Mouse (Mus musculus) lung, postnatal 0 days (tissue): ENCODE data around the gene 1500011B03Rik. TPM values are rescaled to one million over a fixed set of nuclear protein-coding genes. Genes with fewer than 3 reads are reported as not detected.
A peak's percentile ranks its signal among the peaks of the same experiment; 100 is the strongest.

Source experiments
- ATAC-seq: fragments of 200-750 bp; cut with Nextera tagmentation; 2 replicates; pipeline ENCODE4 v1.8.0; 2017; ENCODE audit warnings: moderate library complexity
- DNase-seq: peaks from one replicate; pipeline ENCODE4 v3.0.0-alpha.2; 2016; ENCODE audit warnings: low spot score
- H3K27ac ChIP-seq: fragments of 300-500 bp; sonication (generic); 2 replicates; pipeline ENCODE4 v1.5.1; 2014; ENCODE audit warnings: antibody characterized with exemption, mild to moderate bottlenecking, low read length, mixed read lengths
- H3K27me3 ChIP-seq: fragments of 300-500 bp; sonication (generic); replicated peaks from 2 replicates; pipeline ENCODE4 v1.6.1; 2014; ENCODE audit warnings: low read length, mixed read lengths; ENCODE audit not compliant: insufficient read depth
- H3K36me3 ChIP-seq: fragments of 300-500 bp; sonication (generic); 2 replicates; pipeline ENCODE4 v1.6.1; 2014; ENCODE audit warnings: low read length, mixed read lengths; ENCODE audit not compliant: insufficient read depth
- H3K4me1 ChIP-seq: fragments of 300-500 bp; sonication (generic); 2 replicates; pipeline ENCODE4 v1.6.1; 2014; ENCODE audit warnings: antibody characterized with exemption, low read depth, low read length, mixed read lengths; ENCODE audit not compliant: insufficient read depth
- H3K4me2 ChIP-seq: fragments of 300-500 bp; sonication (generic); replicated peaks from 2 replicates; pipeline ENCODE4 v1.6.1; 2014; ENCODE audit warnings: low read depth, mild to moderate bottlenecking, low read length, moderate library complexity, mixed read lengths
- H3K4me3 ChIP-seq: fragments of 300-500 bp; sonication (generic); 2 replicates; pipeline ENCODE4 v1.5.1; 2014; ENCODE audit warnings: low read depth, low read length
- H3K9ac ChIP-seq: fragments of 300-500 bp; sonication (generic); replicated peaks from 2 replicates; pipeline ENCODE4 v1.6.1; 2014; ENCODE audit warnings: low read depth, mild to moderate bottlenecking
- H3K9me3 ChIP-seq: fragments of 300-500 bp; sonication (generic); 2 replicates; pipeline ENCODE4 v1.6.1; 2016; ENCODE audit warnings: low read length, mixed read lengths
- CTCF ChIP-seq: IDR thresholded peaks from 2 replicates; pipeline ENCODE4 v1.5.1; 2016; ENCODE audit warnings: antibody characterized with exemption, mild to moderate bottlenecking
- EP300 ChIP-seq: IDR thresholded peaks from 2 replicates; pipeline ENCODE4 v1.6.1; 2016; ENCODE audit warnings: antibody characterized with exemption, mild to moderate bottlenecking, control low read depth
- WGBS: fragments of 180-500 bp; shearing (Covaris S2); extraction: QIAGEN DNeasy Blood & Tissue Kit; methylation state at CpG from one replicate; pipeline ENCODE4 v1.1.7; 2014; 5-methylcytosine and 5-hydroxymethylcytosine counted together
- polyA plus RNA-seq: library from polyadenylated mRNA; unstranded; fragments of >200 nt; fragmentation: Nextera tagmentation; extraction: Ambion mirVana; gene quantifications from 2 replicates; pipeline ENCODE4 v1.2.1, GENCODE M21; 2015

The 1500011B03Rik gene
- polyA plus RNA-seq, 1 experiment from 2014 or later: 97.5 TPM

DNA sequence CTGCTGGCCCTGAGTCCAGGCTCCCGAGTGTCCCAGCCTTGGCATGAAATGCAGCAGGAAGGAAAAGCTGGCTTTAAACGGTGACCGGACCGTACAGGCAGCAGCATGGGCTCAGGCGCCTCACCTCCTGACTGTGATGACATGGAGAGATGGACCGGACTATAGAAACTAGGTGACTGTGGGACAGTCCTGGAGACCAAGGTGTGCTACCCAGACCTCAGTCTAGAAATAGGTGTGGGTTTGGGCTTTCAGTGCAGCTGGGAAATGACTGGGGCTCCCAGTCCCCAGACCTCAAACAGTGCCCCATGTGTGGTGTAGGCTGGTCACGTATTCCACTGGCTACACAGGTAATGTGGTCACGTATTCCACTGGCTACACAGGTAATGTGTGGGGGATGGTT lies 16.6 kb downstream of the 1500011B03Rik start:
- ATAC-seq: 0 out of 2 replicates have a peak, but pooled peaks have one; percentile 28
- Histone ChIP-seq H3K4me2 (no peak overlapping the region; the same call in 1 of the 2 replicates), H3K4me3 (no peak overlapping the region)

DNA sequence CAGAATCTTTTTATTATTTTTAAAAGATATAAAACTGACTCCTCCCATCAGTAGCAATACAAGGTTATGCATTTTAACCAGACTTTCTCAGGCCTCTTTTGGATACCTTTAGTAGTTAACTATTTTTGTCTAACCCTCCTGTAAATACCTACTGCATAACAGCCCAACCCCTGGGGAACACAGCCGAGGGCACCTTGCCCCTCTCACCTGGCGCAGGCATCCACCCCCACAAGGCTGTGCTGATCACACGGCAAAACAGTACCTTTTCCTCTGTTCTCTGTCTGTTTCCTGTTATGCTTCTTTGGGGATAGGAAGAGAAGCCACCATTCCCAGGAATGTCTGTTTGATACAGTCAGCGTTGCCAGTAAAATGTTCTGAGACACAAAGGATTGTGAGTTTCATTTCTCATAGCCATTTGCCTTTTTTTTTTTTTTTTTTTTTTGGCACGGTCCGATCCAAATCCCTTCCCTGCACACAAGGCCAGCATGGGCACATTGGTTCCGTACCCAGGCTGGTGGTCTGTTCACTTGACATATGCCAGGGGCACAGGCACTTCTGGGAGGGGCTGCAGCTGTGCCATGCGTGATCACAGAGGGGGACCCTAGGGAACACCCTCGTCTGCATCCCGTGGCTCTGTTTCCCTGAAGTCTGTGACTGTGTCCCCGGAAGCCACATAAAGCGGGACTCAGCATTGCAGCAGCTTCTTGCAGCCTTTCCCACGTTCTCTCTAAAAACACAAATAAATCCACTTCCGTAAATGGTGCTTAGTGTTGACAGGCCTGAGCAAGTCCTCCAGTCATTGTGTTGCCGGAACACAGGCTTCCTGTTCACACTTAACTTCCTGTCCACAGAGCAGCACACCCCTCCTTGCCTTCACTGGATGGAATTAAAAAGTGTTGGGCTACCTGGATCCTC lies 17.6 kb downstream of the 1500011B03Rik start:
- peak; percentile 54 for TF ChIP-seq EP300
- no peak for TF ChIP-seq CTCF
- peak; percentile 73 for ATAC-seq
- H3K36me3 ChIP-seq: peaks cover 27% of the 10 kb centered on the region
- H3K27ac ChIP-seq: peak overlapping the region; percentile 81
- H3K9ac ChIP-seq: no peak overlapping the region
- H3K4me1 ChIP-seq: peaks cover 4% of the 10 kb centered on the region; the same call in 1 of the 2 replicates
- DNase-seq: peak; percentile 75
- 0 out of 2 replicates have a peak overlapping the region, but pooled peaks have one; percentile 25 for H3K4me2 ChIP-seq
- H3K27me3 ChIP-seq: no peaks in the 10 kb centered on the region
- WGBS: 58% methylated on average over 15 of the region's 15 CpGs
- no peak overlapping the region for H3K4me3 ChIP-seq
- no peaks in the 10 kb centered on the region for H3K9me3 ChIP-seq

More for the DNA sequence above, 16.6 kb downstream of the 1500011B03Rik start:
- Histone ChIP-seq H3K9me3 (no peaks in the 10 kb centered on the region), H3K9ac (no peak overlapping the region), H3K4me1 (peaks cover 4% of the 10 kb centered on the region; the same call in 1 of the 2 replicates), H3K36me3 (peaks cover 26% of the 10 kb centered on the region), H3K27me3 (no peaks in the 10 kb centered on the region), H3K27ac (peak overlapping the region; percentile 81)
- 62% methylated on average over 8 of the region's 8 CpGs for WGBS
- no peak for DNase-seq
- TF ChIP-seq CTCF: no peak
- TF ChIP-seq EP300: no peak

DNA sequence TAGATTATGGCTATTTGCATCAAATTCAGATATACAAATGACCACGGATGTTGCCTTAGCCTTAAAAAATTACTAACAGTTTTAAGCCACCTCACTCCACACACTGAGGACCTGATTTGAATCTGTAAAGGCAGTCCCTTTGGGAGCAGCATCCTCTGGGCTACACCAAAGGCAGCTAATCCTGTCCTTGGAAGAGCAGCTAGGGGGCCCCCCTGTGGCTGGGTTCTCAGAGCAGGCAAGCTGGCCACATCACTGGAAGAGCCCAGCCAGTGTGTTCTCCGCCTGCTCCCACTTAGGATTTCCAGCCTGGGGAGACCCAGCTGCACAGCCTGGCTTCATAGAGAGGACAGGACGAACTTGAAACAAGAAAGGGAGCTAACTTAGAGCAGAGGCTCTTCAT lies 18.3 kb downstream of the 1500011B03Rik start:
- Histone ChIP-seq H3K4me2 (no peak overlapping the region), H3K4me1 (peaks cover 4% of the 10 kb centered on the region; the same call in 1 of the 2 replicates), H3K9me3 (no peaks in the 10 kb centered on the region), H3K4me3 (no peak overlapping the region), H3K27me3 (no peaks in the 10 kb centered on the region), H3K27ac (no peak overlapping the region), H3K9ac (no peak overlapping the region), H3K36me3 (peaks cover 27% of the 10 kb centered on the region)
- DNase-seq (peak; percentile 67), ATAC-seq (peak; percentile 62)
- TF ChIP-seq CTCF (peak; percentile 66), EP300 (no peak)
- WGBS: 42% methylated on average over 3 of the region's 3 CpGs

DNA sequence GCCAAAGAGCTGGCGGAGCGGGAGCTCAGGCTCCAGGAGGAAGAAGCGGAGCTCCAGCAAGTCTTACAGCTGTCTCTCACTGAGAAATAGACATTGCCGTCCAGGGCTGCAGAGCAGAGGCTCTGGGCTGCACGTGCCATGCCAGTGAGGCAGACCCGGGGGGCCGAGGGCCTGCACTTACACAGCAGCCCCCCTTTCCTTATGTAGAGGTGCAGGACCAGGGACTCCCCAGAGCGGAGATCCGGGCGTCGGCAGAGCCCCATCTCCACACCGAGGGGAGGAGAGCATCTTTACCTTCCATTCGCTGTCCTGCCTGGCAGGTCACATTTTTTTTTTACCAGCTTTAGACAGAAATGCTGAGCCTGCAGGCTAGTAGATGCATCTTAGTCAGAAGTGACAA lies 18.9 kb downstream of the 1500011B03Rik start:
- WGBS: 93% methylated on average over 13 of the region's 13 CpGs
- TF ChIP-seq EP300 (no peak), CTCF (no peak)
- no peak overlapping the region for H3K9ac ChIP-seq
- H3K4me1 ChIP-seq: peaks cover 4% of the 10 kb centered on the region; the same call in 1 of the 2 replicates
- no peak for ATAC-seq
- H3K4me3 ChIP-seq: no peak overlapping the region
- no peaks in the 10 kb centered on the region for H3K9me3 ChIP-seq
- H3K4me2 ChIP-seq: no peak overlapping the region
- peaks cover 27% of the 10 kb centered on the region for H3K36me3 ChIP-seq
- no peak overlapping the region for H3K27ac ChIP-seq
- H3K27me3 ChIP-seq: no peaks in the 10 kb centered on the region
- DNase-seq: no peak

DNA sequence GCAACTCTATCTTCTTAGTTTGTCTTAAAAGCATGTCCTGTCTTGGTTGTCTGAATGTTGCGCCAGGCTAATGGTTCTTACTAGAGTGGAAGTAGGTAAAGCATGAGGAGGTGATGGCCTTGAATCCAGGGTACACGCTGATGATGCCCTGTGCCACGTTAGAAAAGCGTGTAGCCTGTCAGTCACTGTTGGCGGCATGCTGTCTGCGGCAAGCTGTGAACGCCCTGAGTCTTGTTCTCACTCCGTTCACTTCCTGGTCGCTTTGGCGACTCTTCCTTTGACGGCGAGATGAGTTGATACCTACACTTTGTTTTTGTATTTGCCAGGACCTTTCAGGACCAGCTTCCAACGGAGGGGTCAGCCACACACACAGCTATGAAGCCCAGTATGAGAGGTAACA lies 20.0 kb downstream of the 1500011B03Rik start:
- ATAC-seq (no peak), DNase-seq (no peak)
- WGBS: 84% methylated on average over 13 of the region's 13 CpGs
- Histone ChIP-seq H3K9me3 (no peaks in the 10 kb centered on the region), H3K4me3 (no peak overlapping the region), H3K27ac (no peak overlapping the region), H3K9ac (no peak overlapping the region), H3K36me3 (peaks cover 31% of the 10 kb centered on the region), H3K4me2 (no peak overlapping the region), H3K4me1 (peaks cover 4% of the 10 kb centered on the region; the same call in 1 of the 2 replicates), H3K27me3 (no peaks in the 10 kb centered on the region)
- no peak for TF ChIP-seq CTCF
- no peak for TF ChIP-seq EP300

DNA sequence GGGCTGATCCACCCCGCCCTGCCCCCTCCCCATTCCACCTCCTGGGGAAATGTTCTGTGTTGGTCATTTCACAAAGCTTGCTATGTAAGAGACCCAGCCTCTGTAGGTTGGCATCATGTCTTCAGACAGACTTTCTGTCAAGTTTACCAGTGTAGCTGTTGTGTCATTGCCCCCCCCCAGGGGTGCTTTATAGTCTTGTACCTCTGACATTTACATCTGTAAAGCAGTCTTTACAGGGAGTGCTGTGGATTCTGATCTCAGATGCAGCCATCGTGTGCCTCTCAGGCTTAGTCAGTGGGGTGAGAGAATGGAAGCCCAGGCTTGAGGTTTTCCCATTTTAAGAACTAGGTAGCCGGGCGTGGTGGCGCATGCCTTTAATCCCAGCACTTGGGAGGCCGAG lies 21.4 kb downstream of the 1500011B03Rik start:
- Histone ChIP-seq H3K4me2 (no peak overlapping the region), H3K36me3 (peaks cover 34% of the 10 kb centered on the region), H3K27ac (no peak overlapping the region), H3K27me3 (no peaks in the 10 kb centered on the region), H3K4me1 (peaks cover 2% of the 10 kb centered on the region; the same call in 1 of the 2 replicates), H3K4me3 (no peak overlapping the region), H3K9ac (no peak overlapping the region), H3K9me3 (no peaks in the 10 kb centered on the region)
- TF ChIP-seq CTCF (no peak), EP300 (no peak)
- WGBS: 96% methylated on average over 6 of the region's 6 CpGs
- DNase-seq (no peak), ATAC-seq (no peak)
